Mouse (Mus musculus): Measurements from ENCODE around the gene Mdh1b.

Gene Mdh1b

DNA sequence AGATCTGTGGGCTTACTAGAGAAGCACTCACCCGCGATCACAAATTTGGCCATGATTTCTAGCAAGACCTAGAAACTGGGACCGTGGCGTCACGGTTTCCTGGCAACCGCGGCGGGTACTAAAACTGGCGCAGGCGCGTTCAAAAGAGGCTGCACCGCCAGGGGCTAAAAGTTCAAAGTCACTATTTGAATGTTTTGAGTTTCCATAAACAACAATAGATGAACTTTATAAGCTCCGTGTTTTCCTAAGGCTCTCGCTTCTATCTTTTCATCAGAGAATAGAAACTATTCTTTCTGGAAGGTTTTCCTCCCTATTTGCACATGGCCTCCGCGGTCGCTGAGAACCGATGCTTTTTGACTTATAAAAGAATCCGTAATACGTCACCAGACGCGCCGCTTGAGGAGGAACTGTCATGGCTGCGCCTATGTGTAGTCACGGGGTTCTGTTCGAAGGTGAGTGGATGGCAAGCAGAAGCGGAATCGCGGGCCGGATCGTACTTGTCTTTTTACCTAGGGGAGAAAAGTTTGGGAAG lies at the start of gene Mdh1b, which contains the start of gene Fastkd2:
Mdh1b (minus strand) TSS at position 79 of the 532 bp plus-strand sequence.
Fastkd2 (plus strand) TSS at position 375 of the 532 bp plus-strand sequence.
- peak; percentile 93 for DNase-seq (ENCODE audit: low spot score)

DNA sequence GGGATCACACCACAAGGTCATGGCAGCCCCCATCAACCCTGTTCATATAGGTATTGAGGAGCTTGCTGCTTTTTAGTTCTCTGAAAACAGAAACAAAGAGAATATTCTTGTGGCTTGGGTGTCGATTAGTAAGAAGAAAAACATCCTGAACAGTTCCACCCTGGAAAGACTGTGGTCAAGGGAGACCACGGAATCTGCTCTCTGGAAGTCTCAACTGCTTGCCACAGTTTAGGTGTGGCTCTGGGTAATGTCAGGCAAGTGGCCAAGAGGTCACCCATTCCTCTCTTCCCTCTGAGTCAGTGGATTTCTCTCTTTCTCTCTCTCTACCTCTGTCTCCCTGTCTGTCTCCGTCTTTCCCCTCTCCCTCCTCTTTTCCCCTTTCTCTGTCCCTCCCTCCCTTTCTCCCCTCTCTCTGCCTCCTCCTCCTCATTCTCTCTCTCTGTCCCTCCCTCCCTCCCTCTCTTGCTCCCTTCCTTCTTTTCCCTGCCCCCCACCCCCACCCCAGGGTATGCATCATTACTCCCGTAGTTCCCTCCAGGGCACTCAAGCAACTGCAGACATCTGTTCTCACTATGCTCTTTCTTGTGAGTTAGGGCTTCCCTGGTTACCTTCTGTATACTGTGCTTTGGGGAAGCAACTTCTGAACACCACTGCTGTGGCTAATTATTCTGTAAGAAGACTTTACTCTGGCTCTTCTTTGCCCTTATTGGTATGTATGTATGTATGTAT lies 46.9 kb upstream of the Mdh1b start:
- DNase-seq (ENCODE audit: low spot score), result no peak

DNA sequence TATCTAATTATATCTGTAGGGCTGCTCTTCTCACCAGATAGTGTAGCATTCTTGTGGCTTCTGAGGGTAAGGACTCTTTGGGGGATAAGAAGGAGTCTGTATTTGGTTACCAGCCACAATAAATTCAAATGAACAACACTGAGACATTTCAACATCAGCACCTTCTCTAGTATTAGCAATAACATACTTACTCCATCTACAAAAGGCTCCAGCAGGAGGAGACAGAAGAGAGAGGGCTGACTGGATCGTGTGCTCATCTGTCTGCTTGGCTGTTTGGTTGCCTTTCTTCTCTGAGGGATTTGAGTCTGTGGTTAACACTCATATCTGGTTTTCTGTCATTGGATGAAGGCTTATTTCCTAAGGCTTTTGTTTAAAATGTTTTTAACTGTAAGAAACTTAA lies 46.3 kb upstream of the Mdh1b start:
- no peak for DNase-seq (ENCODE audit: low spot score)

DNA sequence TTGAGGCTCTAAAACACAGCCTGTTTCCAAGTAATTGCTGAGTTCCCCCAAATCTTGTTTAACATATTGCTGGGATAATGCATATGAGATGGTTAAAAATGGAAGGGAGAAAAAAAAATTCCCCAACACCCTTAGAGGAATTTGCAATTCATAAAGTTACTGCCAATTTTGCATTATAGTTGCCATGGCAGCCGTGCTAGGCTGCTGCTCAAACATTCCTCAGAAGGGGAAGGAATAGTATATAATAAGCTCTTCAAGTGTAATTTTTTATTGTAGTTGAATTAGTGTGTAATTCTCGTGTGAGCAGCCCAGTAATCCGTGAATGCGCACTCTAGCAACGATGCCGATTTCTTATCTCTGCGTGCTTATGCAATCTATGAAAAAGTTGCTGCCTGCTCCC lies 40.2 kb upstream of the Mdh1b start:
- peak; percentile 43 for DNase-seq (ENCODE audit: low spot score)

DNA sequence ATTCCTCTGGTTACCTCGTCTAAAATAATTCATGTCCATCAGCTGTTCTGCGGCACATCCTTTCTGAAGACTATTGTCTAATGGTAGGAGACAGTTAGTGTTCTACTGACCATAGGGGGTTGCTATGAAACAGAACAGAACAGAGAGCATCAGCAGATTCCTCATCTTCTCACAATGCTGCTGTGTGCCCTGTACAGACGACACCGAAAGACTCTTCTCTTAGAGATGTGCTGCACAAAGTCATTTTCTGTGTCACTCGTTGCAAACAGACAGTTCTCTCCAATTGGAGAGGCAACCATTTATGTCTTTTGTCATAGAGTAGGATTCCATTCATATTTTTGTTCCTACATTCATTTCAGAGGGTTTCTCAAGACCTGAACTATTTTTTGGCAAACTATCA lies 39.0 kb upstream of the Mdh1b start, which contains the start of gene 4933402D24Rik:
4933402D24Rik (minus strand) TSS at position 101 of the 400 bp plus-strand sequence.
- no peak for DNase-seq (ENCODE audit: low spot score)

DNA sequence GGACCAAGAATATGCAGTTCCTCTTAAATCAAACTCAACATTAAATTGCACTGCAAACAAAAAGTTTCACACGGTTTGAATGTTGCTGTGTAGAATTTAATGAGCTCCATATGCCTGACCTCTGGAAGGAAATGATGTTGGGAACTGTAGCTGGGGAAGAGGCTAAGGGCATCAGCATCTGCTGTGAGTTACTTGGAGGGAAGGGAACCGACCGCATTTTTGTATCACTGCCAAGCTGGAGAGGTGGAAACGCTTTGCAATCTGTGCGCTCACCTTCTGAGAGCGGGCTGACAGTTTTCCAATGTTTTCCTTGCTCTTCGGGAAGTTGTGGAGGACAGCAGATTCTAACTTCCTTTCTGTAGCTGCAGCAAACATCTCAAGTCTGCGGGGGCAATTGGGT lies 38.0 kb upstream of the Mdh1b start:
- DNase-seq (ENCODE audit: low spot score), result no peak

DNA sequence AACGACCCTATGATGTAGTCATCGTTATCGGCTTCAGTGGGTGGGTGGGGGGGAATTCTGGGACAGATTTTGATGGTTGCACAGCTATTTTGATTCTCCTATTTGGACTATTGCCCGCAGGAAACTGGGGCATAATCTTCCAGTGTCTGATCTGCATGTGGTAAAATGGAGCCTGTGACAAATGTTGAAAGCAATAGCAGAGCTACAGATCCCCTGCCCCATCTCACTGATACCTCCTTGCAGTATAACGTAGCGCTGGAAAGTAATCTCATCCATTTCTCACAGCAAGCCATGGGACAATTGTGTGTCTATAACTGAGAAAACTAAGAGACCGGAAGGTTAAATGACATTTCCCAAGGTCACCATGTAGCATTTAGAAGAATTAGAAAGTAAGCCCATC lies 34.3 kb upstream of the Mdh1b start:
- no peak for DNase-seq (ENCODE audit: low spot score)

DNA sequence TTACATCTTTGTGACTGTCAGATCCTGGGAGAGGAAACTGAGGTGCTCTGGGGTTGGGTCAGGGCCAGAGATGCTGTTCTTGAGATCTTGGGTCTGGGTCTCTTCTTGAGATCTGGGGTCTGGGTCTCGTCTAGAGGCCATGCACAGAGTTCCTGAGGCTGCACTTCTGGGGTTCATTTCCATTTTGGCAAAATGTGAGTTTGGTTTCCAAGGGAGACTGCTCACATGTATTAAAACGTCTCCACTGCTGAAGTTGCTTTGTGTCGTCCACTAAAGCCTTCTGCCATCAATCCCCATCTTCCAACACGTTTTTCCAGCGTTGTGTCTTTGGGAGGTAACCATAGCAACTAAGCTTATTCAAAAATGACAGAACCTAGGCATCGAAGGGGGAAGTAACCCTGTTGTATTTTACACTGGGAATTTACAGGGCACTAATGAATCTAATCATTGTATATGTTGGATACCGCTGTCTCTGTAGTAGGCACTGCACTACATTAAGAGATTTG lies 33.8 kb upstream of the Mdh1b start:
- peak; percentile 11 for DNase-seq (ENCODE audit: low spot score)

DNA sequence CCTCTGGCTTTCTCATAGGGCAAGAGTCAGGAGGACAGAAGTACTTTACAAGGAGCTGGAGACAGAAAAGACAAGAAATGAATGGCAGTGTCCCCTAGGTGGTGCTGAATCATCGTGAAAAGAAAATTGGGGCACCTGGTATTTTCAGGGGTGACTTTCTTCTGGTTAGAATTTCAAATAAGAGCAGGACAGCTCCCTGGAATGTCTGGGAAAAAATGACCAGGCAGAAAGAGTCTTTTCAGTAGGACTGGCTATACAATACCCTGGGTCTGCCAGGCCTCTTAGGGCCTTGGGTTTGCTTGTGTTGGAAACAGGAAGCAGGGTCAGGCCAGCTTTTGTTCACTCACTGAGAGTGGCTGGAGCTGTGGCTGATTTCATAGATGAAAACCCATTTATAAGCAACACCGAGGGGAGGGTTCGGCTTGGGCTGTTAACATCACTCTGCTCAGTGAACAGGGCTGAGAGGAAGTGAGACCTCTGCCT lies 33.1 kb upstream of the Mdh1b start:
- DNase-seq (ENCODE audit: low spot score), result peak; percentile 71

DNA sequence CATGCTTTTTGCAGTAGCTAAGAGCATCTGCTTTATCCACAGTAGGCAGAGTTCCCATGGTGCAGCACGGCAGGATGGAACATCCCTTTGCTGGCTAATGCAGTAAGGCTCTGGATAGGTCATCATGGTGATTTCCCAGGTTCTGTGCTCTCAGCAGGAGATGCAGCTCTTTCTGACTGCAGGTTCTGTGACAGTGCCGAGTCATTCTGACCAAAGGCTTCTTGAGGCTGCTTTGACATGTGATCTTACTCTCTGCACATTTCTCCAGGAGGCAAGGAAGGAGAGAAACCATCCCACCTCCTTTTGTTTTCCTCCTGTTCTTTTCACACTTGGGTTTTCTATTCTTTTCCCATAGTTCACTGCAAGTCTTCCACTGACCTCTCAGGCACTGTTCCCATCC lies 25.9 kb upstream of the Mdh1b start:
- no peak for DNase-seq (ENCODE audit: low spot score)

DNA sequence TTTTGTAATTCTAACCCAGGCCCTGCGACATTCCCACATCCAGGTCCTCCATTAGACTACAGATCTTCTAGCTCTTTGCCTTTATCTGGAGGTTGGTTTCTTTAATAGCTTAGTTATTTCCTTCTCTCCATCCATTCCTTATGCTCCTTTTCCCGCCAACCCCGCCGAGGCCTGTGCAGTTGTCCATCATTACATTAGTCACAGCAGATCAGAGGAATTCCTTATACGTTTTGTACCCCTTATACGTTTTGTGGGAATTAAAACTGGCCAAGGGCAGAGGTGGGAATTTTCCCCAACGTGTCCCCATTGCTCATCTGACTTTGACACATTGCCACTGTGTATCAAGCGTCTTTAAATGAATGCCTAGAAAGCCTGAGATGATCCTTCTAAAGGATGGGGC lies 322 bp downstream of the Mdh1b start:
- no peak for DNase-seq (ENCODE audit: low spot score)

DNA sequence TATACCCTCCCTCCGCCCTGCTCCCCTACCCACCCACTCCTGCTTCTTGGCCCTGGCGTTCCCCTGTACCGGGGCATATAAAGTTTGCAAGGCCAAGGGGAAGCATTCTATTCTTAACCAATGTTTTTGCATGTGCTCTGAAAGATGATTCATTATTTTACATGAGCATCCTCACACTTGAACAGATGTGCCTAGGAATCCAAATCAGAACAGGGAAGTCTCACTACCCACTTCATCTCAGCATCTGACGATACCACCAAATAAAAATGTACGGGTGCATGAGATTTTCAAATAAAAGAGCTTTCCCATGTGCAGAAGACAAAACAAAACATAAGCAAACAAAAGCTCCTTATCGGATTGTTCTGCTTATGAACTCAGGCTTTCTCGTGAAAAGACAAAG lies 10.0 kb downstream of the Mdh1b start:
- DNase-seq (ENCODE audit: low spot score), result no peak

DNA sequence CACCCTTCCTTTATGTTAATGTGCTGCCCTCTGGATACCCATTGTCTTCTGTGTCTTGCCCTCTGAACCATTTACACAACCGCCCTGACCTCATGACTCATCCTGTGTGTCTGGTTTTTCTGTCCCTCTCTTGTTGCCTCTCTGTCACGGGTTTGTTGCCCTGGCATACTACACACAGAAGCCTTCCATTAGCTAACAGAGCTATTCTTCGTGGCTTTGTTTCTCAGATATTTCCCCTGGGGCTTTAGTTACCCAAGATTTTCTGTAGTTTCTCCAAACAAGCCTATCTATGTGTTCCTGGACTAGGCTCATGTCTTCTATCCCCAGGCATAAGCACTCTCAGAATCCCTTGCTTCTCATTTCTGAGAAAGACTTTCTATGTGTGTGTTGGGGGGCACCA lies 21.2 kb downstream of the Mdh1b start:
- DNase-seq (ENCODE audit: low spot score), result no peak

DNA sequence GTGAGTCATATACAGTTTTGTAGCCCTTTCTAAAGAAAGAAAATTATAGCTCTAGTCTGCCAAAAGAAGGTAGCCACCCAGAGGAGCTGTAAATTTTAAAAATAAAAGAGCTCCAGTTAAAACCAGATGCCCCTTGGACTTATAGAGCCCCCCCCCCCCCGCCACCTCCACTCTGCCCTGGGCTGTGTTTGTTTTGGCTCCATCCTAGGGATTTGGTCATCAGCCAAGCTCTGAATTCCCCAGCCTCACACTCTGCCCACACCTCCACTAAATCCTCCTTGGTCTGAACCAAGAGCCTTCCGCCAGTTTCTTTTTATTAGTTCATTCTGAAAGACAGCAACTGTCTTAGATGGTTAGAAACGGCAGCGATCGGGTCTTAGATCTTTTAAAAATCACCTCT lies 24.4 kb downstream of the Mdh1b start:
- no peak for DNase-seq (ENCODE audit: low spot score)

DNA sequence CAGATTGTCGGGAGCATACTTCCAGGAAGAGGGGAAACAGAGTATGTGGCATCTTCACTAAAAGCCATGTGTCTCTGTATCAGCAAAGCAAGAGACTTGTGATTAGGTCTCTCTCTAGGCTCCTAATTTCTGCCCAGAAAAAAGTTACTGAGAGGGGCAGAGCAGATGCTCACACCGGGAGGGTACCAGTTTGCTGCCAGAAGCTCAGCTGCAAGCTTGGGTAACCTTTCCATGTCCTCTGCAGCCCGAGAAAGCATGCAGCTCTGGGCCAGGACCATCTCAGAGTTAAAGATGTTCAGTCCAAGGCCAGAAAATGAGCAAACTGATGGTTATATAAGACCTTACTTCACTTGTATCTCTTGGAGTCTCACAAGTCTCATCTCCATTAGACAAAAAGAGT lies 33.3 kb downstream of the Mdh1b start:
- DNase-seq (ENCODE audit: low spot score), result no peak

DNA sequence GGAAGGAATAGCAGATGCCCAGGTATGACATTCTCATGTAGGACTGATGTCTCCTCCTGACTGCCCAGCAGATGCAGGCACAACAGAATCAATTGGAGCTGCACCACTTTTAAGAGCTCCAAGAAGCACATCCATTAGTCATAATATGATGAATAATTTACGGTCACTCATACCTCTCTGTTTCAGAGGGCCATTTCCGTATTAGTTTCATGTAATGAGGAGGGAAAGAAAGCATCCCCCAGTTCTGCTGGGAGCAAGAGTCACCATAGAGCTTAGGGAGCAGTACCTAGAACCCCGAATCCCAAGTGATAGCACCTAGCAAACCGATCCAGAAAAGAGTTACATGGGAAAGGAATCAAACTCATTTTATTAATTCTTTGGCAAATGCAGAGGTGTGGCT lies 43.3 kb downstream of the Mdh1b start, which contains the start of gene Dytn:
Dytn (minus strand) TSS at position 101 of the 400 bp plus-strand sequence.
- DNase-seq (ENCODE audit: low spot score), result no peak

DNA sequence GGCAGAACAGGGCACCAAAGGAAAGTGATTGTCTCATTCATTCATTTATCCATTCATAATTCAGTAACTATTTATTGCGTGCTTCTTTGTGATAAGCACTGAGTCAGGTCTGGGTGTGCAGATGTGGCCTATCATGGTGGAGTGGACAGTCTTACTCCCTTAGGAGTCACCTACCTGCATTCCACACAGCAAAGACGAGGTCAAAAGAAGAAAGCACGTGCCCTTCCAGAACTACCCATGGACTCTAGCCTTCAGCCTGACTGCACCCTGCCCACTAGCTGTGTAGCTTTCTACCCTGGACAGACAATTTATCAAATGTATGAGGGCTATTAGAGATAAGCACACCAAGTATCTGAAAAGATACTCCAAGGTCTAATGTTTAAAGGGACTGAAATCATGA lies 54.1 kb downstream of the Mdh1b start:
- DNase-seq (ENCODE audit: low spot score), result no peak

DNA sequence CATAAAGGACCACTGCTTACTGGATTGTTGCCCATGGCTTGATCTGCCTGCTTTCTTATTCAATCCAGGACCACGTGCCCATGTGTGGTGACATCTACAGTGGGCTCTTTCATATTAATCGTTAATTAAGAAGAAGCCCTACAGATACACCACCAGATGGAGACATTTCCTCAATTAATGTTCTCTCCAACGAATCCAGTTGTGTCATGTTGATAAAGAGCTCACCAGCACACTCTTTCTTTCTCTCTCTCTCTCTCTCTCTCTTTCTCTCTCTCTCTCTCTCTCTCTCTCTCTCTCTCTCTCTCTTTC lies 61.3 kb downstream of the Mdh1b start:
- peak; percentile 35 for DNase-seq (ENCODE audit: low spot score)

DNA sequence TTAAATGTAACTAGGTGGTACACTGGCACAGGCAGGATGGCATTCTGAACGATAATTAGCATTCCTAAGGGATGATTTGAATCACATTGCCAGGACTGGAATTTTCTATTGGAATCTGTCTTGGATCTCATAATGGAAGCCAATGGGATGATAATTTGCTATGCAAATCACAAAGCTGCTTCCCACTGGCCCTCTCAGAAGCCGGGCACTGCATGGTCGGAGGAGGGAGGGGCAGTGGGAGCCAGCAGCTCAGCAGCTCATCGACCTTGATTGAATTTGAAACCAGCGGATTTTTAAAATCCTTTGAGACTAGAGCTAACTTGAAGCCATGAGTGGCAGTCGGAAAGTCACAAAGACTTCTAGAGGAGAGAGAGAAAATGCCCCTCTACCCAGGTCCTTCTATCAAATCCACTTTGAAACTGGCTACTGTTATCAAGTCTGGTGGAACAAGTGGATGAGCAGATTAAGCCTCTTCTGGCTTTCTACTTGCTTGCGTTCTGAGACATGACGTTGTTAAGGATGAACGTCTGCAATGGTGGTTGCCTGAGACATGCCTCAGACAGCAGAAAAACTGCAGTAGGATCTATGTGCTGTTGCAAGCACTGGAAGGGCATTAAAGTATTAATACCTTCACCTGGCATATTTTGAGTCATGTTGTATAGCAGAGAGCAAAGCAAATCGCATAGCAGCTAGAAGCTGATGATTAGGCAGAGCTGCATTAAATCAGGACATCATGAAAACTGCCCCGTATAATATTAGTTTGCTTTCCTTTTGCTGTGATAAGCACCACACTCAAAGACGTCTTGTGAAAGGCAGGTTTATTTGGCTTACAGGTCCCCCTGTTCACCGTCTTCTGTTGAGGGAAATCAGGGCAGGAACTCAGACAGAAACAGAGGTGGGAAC lies 61.9 kb downstream of the Mdh1b start:
- no peak for DNase-seq (ENCODE audit: low spot score)

DNA sequence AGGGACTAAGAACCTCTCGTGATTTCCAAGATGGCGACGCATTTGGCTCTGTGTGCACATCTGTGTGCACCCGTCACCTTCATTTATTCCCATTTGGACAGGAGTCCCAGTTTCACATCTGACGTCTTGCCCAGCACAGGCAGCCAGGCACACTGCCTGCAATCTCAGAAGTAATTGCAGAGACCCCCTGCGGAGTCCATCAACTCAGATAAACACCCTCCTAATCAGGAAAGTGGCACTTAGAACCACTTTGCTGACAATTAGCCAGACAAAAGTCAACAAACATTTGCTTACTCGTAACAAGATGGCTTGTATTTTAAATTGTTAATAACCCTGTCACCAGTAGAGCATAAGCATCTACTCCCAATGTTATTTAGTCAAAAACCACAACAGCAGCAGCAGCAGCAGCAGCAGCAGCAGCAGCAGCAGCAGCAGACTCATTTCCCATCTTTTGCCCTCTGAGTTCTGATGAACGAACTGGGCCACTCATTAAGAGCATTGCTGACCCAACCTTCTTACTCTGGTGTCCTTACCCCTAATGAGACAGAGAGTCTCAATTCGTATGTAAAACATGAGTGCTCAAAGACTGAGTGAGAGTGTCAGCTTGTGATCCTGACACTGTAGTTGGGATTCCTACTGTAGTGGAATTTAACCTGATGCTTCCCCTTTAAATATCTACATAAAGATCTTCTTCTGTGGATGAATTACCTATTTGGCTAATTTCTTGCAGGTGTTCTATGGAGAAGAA lies 62.7 kb downstream of the Mdh1b start:
- DNase-seq (ENCODE audit: low spot score), result no peak

DNA sequence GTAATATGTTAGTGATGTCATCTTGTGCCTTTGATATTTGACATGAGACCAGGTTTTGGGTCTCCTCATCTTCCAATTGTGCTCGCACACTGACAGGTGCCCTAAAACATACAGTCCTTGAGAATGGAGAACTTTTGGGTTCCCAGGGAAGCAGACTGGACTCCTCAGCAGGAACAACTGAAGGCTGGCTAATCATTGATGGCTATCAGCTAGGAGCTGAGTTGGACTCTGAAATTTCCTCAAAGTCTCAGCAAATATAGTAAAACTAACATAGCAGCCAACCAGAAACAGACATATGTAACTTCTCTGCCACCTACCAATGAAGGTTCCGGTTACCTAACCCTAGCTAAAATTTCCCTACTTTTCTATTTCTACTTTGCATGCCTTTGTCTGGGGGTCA lies 64.0 kb downstream of the Mdh1b start:
- no peak for DNase-seq (ENCODE audit: low spot score)

DNA sequence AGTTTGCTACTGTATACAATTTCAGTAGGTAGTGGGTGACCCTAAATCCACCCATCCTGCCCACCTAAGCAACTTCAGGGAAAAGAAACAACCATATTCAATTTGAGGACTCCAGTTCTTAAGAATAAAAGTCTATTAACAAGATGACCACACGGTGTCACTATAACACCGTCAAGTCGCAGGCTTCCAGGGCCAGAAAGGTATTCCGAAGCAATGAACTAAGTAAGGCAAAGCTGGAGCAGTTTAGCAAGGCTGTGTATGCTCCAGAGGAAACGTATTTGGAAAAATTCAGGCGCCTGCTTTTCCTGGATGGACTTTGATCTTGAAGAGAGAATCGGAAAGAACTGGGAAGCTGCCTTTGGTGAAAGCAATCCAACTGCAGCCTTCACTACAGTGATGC lies 70.5 kb downstream of the Mdh1b start:
- DNase-seq (ENCODE audit: low spot score), result peak; percentile 35

Measured in layer of hippocampus, adult 11-12 months (tissue).